Mouse (Mus musculus) embryonic facial prominence, embryonic 13.5 days (tissue): Measurements from ENCODE around the gene Trp53rka. TPM values are rescaled to one million over a fixed set of nuclear protein-coding genes. Genes with fewer than 3 reads are reported as not detected.

Experiments
- ATAC-seq: fragments of 200-750 bp; cut with Nextera tagmentation; 2 replicates; pipeline ENCODE4 v1.8.0; 2017; ENCODE audit warnings: low read depth; ENCODE audit not compliant: insufficient number of reproducible peaks, insufficient read depth, low FRiP score, low TSS enrichment
- H3K27ac ChIP-seq: fragments of 300-500 bp; sonication (generic); 2 replicates; pipeline ENCODE4 v1.5.1; 2015; ENCODE audit warnings: moderate library complexity, mild to moderate bottlenecking, inconsistent platforms
- H3K27me3 ChIP-seq: fragments of 300-500 bp; sonication (generic); 2 replicates; pipeline ENCODE4 v1.6.1; 2015; ENCODE audit warnings: mild to moderate bottlenecking, inconsistent platforms
- H3K36me3 ChIP-seq: fragments of 300-500 bp; sonication (generic); 2 replicates; pipeline ENCODE4 v1.6.1; 2015; ENCODE audit warnings: mild to moderate bottlenecking, inconsistent platforms
- H3K4me1 ChIP-seq: fragments of 300-500 bp; sonication (generic); 2 replicates; pipeline ENCODE4 v1.6.1; 2015; ENCODE audit warnings: inconsistent platforms
- H3K4me2 ChIP-seq: fragments of 300-500 bp; sonication (generic); 2 replicates; pipeline ENCODE4 v1.6.1; 2015; ENCODE audit warnings: moderate library complexity, mild to moderate bottlenecking, inconsistent platforms
- H3K4me3 ChIP-seq: fragments of 300-500 bp; sonication (generic); 2 replicates; pipeline ENCODE4 v1.5.1; 2015; ENCODE audit warnings: mild to moderate bottlenecking, inconsistent platforms
- H3K9ac ChIP-seq: fragments of 300-500 bp; sonication (generic); 2 replicates; pipeline ENCODE4 v1.6.1; 2015; ENCODE audit warnings: mild to moderate bottlenecking, inconsistent platforms
- H3K9me3 ChIP-seq: fragments of 300-500 bp; sonication (generic); 2 replicates; pipeline ENCODE4 v1.6.1; 2016; ENCODE audit warnings: inconsistent platforms
- WGBS: fragments of 180-500 bp; shearing (Covaris S2); methylation state at CpG from one replicate; pipeline ENCODE4 v1.1.7; 2015; ENCODE audit warnings: mixed read lengths; 5-methylcytosine and 5-hydroxymethylcytosine counted together
- polyA plus RNA-seq: library from polyadenylated mRNA; unstranded; fragments of >200 nt; fragmentation: Nextera tagmentation; extraction: Ambion mirVana; gene quantifications from 2 replicates; pipeline ENCODE4 v1.2.1, GENCODE M21; 2015

Gene Trp53rka
- polyA plus RNA-seq, 1 experiment from 2014 or later = 49.6 TPM

GRCm38 (mm10) chr2:165482003-165482402 is 11.1 kb downstream of the Trp53rka start:
- Histone ChIP-seq H3K4me2 (no peak overlapping the region), H3K9ac (no peak overlapping the region), H3K9me3 (no peaks in the 10 kb centered on the region), H3K27ac (no peak overlapping the region), H3K4me3 (no peak overlapping the region), H3K4me1 (peaks cover 16% of the 10 kb centered on the region), H3K27me3 (no peaks in the 10 kb centered on the region), H3K36me3 (no peaks in the 10 kb centered on the region)
- 59% methylated on average over 8 of the region's 8 CpGs for WGBS
- no peak for ATAC-seq

GRCm38 (mm10) chr2:165475850-165476249 is 17.3 kb downstream of the Trp53rka start:
- Histone ChIP-seq H3K9ac (no peak overlapping the region), H3K9me3 (no peaks in the 10 kb centered on the region), H3K4me2 (no peak overlapping the region), H3K4me3 (no peak overlapping the region), H3K27me3 (peaks cover 36% of the 10 kb centered on the region), H3K27ac (no peak overlapping the region), H3K4me1 (peaks cover 6% of the 10 kb centered on the region; the same call in 1 of the 2 replicates), H3K36me3 (no peaks in the 10 kb centered on the region)
- no peak for ATAC-seq
- 55% methylated on average over 5 of the region's 5 CpGs for WGBS

GRCm38 (mm10) chr2:165475412-165475811 is 17.7 kb downstream of the Trp53rka start:
- H3K36me3 ChIP-seq = no peaks in the 10 kb centered on the region
- H3K4me2 ChIP-seq = no peak overlapping the region
- peaks cover 6% of the 10 kb centered on the region; the same call in 1 of the 2 replicates for H3K4me1 ChIP-seq
- no peak overlapping the region for H3K9ac ChIP-seq
- ATAC-seq = no peak
- peaks cover 40% of the 10 kb centered on the region for H3K27me3 ChIP-seq
- no peak overlapping the region for H3K27ac ChIP-seq
- H3K4me3 ChIP-seq = no peak overlapping the region
- WGBS = 73% methylated on average over 7 of the region's 7 CpGs
- no peaks in the 10 kb centered on the region for H3K9me3 ChIP-seq

GRCm38 (mm10) chr2:165473003-165473402 is 20.1 kb downstream of the Trp53rka start, which contains the start of gene Slc13a3:
Slc13a3 (minus strand) TSS chr2:165473230.
- no peaks in the 10 kb centered on the region for H3K36me3 ChIP-seq
- no peaks in the 10 kb centered on the region for H3K9me3 ChIP-seq
- H3K9ac ChIP-seq = peak within 1 kb of the TSS; percentile 54; the same call in 1 of the 2 replicates
- H3K27me3 ChIP-seq = peaks cover 40% of the 10 kb centered on the region
- H3K4me2 ChIP-seq = peak within 1 kb of the TSS; percentile 51
- WGBS = 3% methylated on average over 35 of the region's 35 CpGs
- peaks cover 6% of the 10 kb centered on the region; the same call in 1 of the 2 replicates for H3K4me1 ChIP-seq
- no peak within 1 kb of the TSS for H3K27ac ChIP-seq
- no peak for ATAC-seq
- H3K4me3 ChIP-seq = peak within 1 kb of the TSS; percentile 22; the same call in 1 of the 2 replicates

GRCm38 (mm10) chr2:165471943-165472342 is 21.2 kb downstream of the Trp53rka start:
- no peaks in the 10 kb centered on the region for H3K36me3 ChIP-seq
- H3K4me3 ChIP-seq = no peak overlapping the region
- WGBS = 72% methylated on average over 11 of the region's 11 CpGs
- H3K4me2 ChIP-seq = no peak overlapping the region
- ATAC-seq = no peak
- no peak overlapping the region for H3K27ac ChIP-seq
- H3K4me1 ChIP-seq = peaks cover 6% of the 10 kb centered on the region; the same call in 1 of the 2 replicates
- peaks cover 40% of the 10 kb centered on the region for H3K27me3 ChIP-seq
- H3K9me3 ChIP-seq = no peaks in the 10 kb centered on the region
- no peak overlapping the region for H3K9ac ChIP-seq

GRCm38 (mm10) chr2:165470167-165470566 is 23.0 kb downstream of the Trp53rka start:
- no peak overlapping the region for H3K9ac ChIP-seq
- H3K27ac ChIP-seq = no peak overlapping the region
- 37% methylated on average over 5 of the region's 5 CpGs for WGBS
- H3K27me3 ChIP-seq = peaks cover 40% of the 10 kb centered on the region
- H3K9me3 ChIP-seq = no peaks in the 10 kb centered on the region
- H3K4me3 ChIP-seq = no peak overlapping the region
- no peak overlapping the region for H3K4me2 ChIP-seq
- H3K36me3 ChIP-seq = no peaks in the 10 kb centered on the region
- H3K4me1 ChIP-seq = peaks cover 6% of the 10 kb centered on the region; the same call in 1 of the 2 replicates
- no peak for ATAC-seq

- 59% methylated on average over 15 of the region's 15 CpGs for WGBS
- no peaks in the 10 kb centered on the region for H3K9me3 ChIP-seq
- ATAC-seq = no peak
- no peak overlapping the region for H3K4me2 ChIP-seq
- no peak overlapping the region for H3K4me3 ChIP-seq
- peaks cover 2% of the 10 kb centered on the region; the same call in 1 of the 2 replicates for H3K4me1 ChIP-seq
- no peak overlapping the region for H3K27ac ChIP-seq
- no peaks in the 10 kb centered on the region for H3K36me3 ChIP-seq
- peaks cover 25% of the 10 kb centered on the region for H3K27me3 ChIP-seq
- no peak overlapping the region for H3K9ac ChIP-seq
Observed at GRCm38 (mm10) chr2:165467824-165468452, 25.2 kb downstream of the Trp53rka start.

- Histone ChIP-seq H3K4me1 (no peaks in the 10 kb centered on the region), H3K27me3 (0 out of 2 replicates have a peak, but pooled peaks cover 2% of the 10 kb centered on the region), H3K9me3 (no peaks in the 10 kb centered on the region), H3K4me3 (no peak overlapping the region), H3K36me3 (no peaks in the 10 kb centered on the region), H3K4me2 (no peak overlapping the region), H3K27ac (no peak overlapping the region), H3K9ac (no peak overlapping the region)
- ATAC-seq = no peak
- 15% methylated on average over 7 of the region's 7 CpGs for WGBS
Observed at GRCm38 (mm10) chr2:165459663-165460062, 33.5 kb downstream of the Trp53rka start.

- ATAC-seq = no peak
- H3K9me3 ChIP-seq = no peaks in the 10 kb centered on the region
- no peak overlapping the region for H3K4me2 ChIP-seq
- no peaks in the 10 kb centered on the region for H3K4me1 ChIP-seq
- H3K36me3 ChIP-seq = no peaks in the 10 kb centered on the region
- 43% methylated on average over 5 of the region's 5 CpGs for WGBS
- no peak overlapping the region for H3K9ac ChIP-seq
- H3K4me3 ChIP-seq = no peak overlapping the region
- H3K27ac ChIP-seq = no peak overlapping the region
- 0 out of 2 replicates have a peak, but pooled peaks cover 2% of the 10 kb centered on the region for H3K27me3 ChIP-seq
Observed at GRCm38 (mm10) chr2:165458189-165458588, 34.9 kb downstream of the Trp53rka start.

- H3K27ac ChIP-seq = no peak overlapping the region
- no peaks in the 10 kb centered on the region for H3K4me1 ChIP-seq
- H3K9ac ChIP-seq = no peak overlapping the region
- H3K4me3 ChIP-seq = no peak overlapping the region
- no peak overlapping the region for H3K4me2 ChIP-seq
- no peaks in the 10 kb centered on the region for H3K36me3 ChIP-seq
- 0 out of 2 replicates have a peak, but pooled peaks cover 2% of the 10 kb centered on the region for H3K27me3 ChIP-seq
- 60% methylated on average over 2 of the region's 2 CpGs for WGBS
- no peak for ATAC-seq
- H3K9me3 ChIP-seq = no peaks in the 10 kb centered on the region
Observed at GRCm38 (mm10) chr2:165456710-165457109, 36.4 kb downstream of the Trp53rka start.

- ATAC-seq = no peak
- Histone ChIP-seq H3K4me2 (no peak overlapping the region), H3K27me3 (no peaks in the 10 kb centered on the region), H3K9ac (no peak overlapping the region), H3K4me3 (no peak overlapping the region), H3K36me3 (no peaks in the 10 kb centered on the region), H3K9me3 (no peaks in the 10 kb centered on the region), H3K27ac (no peak overlapping the region), H3K4me1 (no peaks in the 10 kb centered on the region)
- 70% methylated on average over 12 of the region's 12 CpGs for WGBS
Observed at GRCm38 (mm10) chr2:165452730-165453693, 40.1 kb downstream of the Trp53rka start.
